Mouse (Mus musculus) mature B cell (primary cell): ENCODE data around the gene Adap1.

Experiments used
- in situ Hi-C: fragments of 300-500 bp; cut with MboI; formaldehyde crosslinking; loops from 2 replicates; pipeline ENCODE4 v1.14.3; 2019

Adap1 gene

GRCm38 (mm10) chr5:139286142-139286941 lies 39.1 kb downstream of the Adap1 start:
- in situ Hi-C loops = no loop called here

- in situ Hi-C loops = no loop called here
Observed at GRCm38 (mm10) chr5:139285383-139286067, 39.9 kb downstream of the Adap1 start.

- in situ Hi-C loops = loop anchor here (5.0 kb wide), 1 partner anchor 39 kb away; no protein-coding TSS in a partner anchor
Observed at GRCm38 (mm10) chr5:139283460-139284180, 41.8 kb downstream of the Adap1 start.

- in situ Hi-C loops = loop anchor here (5.0 kb wide), 1 partner anchor 40 kb away; no protein-coding TSS in a partner anchor
Observed at GRCm38 (mm10) chr5:139282191-139282590, 43.2 kb downstream of the Adap1 start.

GRCm38 (mm10) chr5:139281373-139282112 lies 43.9 kb downstream of the Adap1 start:
- in situ Hi-C loops = loop anchor here (5.0 kb wide), 1 partner anchor 41 kb away; no protein-coding TSS in a partner anchor

- in situ Hi-C loops = no loop called here
Observed at GRCm38 (mm10) chr5:139277287-139277686, 48.1 kb downstream of the Adap1 start.

- in situ Hi-C loops = no loop called here
Observed at GRCm38 (mm10) chr5:139271994-139272554, 53.3 kb downstream of the Adap1 start.

- in situ Hi-C loops = no loop called here
Observed at GRCm38 (mm10) chr5:139270806-139271521, 54.5 kb downstream of the Adap1 start.

- in situ Hi-C loops = no loop called here
Observed at GRCm38 (mm10) chr5:139267661-139268060, 57.8 kb downstream of the Adap1 start.

GRCm38 (mm10) chr5:139261403-139261802 lies 64.0 kb downstream of the Adap1 start:
- in situ Hi-C loops = no loop called here

GRCm38 (mm10) chr5:139259853-139260252 lies 65.6 kb downstream of the Adap1 start:
- in situ Hi-C loops = no loop called here

- in situ Hi-C loops = no loop called here
Observed at GRCm38 (mm10) chr5:139258371-139259035, 66.9 kb downstream of the Adap1 start.

GRCm38 (mm10) chr5:139257818-139258217 lies 67.6 kb downstream of the Adap1 start:
- in situ Hi-C loops = no loop called here

GRCm38 (mm10) chr5:139257265-139257664 lies 68.2 kb downstream of the Adap1 start:
- in situ Hi-C loops = no loop called here

- in situ Hi-C loops = no loop called here
Observed at GRCm38 (mm10) chr5:139256211-139256765, 69.1 kb downstream of the Adap1 start.

- in situ Hi-C loops = no loop called here
Observed at GRCm38 (mm10) chr5:139255777-139256176, 69.6 kb downstream of the Adap1 start.

GRCm38 (mm10) chr5:139254938-139255337 lies 70.5 kb downstream of the Adap1 start:
- in situ Hi-C loops = no loop called here

GRCm38 (mm10) chr5:139253301-139253741 lies 72.1 kb downstream of the Adap1 start:
- in situ Hi-C loops = no loop called here

- in situ Hi-C loops = no loop called here
Observed at GRCm38 (mm10) chr5:139252910-139253245, 72.5 kb downstream of the Adap1 start.
